Mouse (Mus musculus) ES-Bruce4 (cell line): ENCODE measurements around the gene Maea. TPM values are rescaled to one million over a fixed set of nuclear protein-coding genes. Genes with fewer than 3 reads are reported as not detected.

Experiments
- H3K27ac ChIP-seq: 2 replicates; pipeline ENCODE4 v1.5.1; 2012; ENCODE audit warnings: low read length, inconsistent platforms; ENCODE audit not compliant: insufficient read depth
- H3K27me3 ChIP-seq: 2 replicates; pipeline ENCODE4 v1.6.1; 2012; ENCODE audit warnings: mild to moderate bottlenecking, low read length, inconsistent platforms; ENCODE audit not compliant: control insufficient read depth, poor library complexity, insufficient read depth, severe bottlenecking
- H3K36me3 ChIP-seq: 2 replicates; pipeline ENCODE4 v1.6.1; 2012; ENCODE audit warnings: inconsistent platforms, mild to moderate bottlenecking, low read length, moderate library complexity; ENCODE audit not compliant: control insufficient read depth, poor library complexity, insufficient read depth, severe bottlenecking
- H3K4me1 ChIP-seq: one replicate; pipeline ENCODE4 v1.8.1; 2011; ENCODE audit warnings: low read length; ENCODE audit not compliant: control insufficient read depth, insufficient read depth
- H3K4me3 ChIP-seq: 2 replicates; pipeline ENCODE4 v1.5.1; 2011; ENCODE audit warnings: low read depth, mild to moderate bottlenecking, low read length
- H3K9ac ChIP-seq: 2 replicates; pipeline ENCODE4 v1.6.1; 2012; ENCODE audit warnings: low read depth, mild to moderate bottlenecking, inconsistent platforms; ENCODE audit not compliant: poor library complexity, severe bottlenecking
- H3K9me3 ChIP-seq: replicated peaks from 2 replicates; pipeline ENCODE4 v1.6.1; 2012; ENCODE audit warnings: mild to moderate bottlenecking, low read length, inconsistent platforms; ENCODE audit not compliant: control insufficient read depth, poor library complexity, insufficient read depth, severe bottlenecking
- CTCF ChIP-seq: IDR thresholded peaks from one replicate; pipeline ENCODE4 v1.8.1; 2011; ENCODE audit warnings: low read depth, low read length
- EP300 ChIP-seq: IDR thresholded peaks from 2 replicates; pipeline ENCODE4 v1.6.1; 2011; ENCODE audit warnings: low read depth, low read length; ENCODE audit not compliant: insufficient read depth
- POLR2A ChIP-seq: IDR thresholded peaks from one replicate; pipeline ENCODE4 v1.8.1; 2011; ENCODE audit warnings: low read length; ENCODE audit not compliant: insufficient read depth
- polyA plus RNA-seq: library from polyadenylated mRNA; stranded (reverse); fragments of >200 nt; gene quantifications from 2 replicates; pipeline ENCODE4 v1.2.4, GENCODE M21; 2011; ENCODE audit warnings: low read depth; ENCODE audit not compliant: missing spikeins, insufficient read depth, insufficient read length

The Maea gene
- polyA plus RNA-seq = 90.5 and 96.8 TPM in 2 replicates

DNA sequence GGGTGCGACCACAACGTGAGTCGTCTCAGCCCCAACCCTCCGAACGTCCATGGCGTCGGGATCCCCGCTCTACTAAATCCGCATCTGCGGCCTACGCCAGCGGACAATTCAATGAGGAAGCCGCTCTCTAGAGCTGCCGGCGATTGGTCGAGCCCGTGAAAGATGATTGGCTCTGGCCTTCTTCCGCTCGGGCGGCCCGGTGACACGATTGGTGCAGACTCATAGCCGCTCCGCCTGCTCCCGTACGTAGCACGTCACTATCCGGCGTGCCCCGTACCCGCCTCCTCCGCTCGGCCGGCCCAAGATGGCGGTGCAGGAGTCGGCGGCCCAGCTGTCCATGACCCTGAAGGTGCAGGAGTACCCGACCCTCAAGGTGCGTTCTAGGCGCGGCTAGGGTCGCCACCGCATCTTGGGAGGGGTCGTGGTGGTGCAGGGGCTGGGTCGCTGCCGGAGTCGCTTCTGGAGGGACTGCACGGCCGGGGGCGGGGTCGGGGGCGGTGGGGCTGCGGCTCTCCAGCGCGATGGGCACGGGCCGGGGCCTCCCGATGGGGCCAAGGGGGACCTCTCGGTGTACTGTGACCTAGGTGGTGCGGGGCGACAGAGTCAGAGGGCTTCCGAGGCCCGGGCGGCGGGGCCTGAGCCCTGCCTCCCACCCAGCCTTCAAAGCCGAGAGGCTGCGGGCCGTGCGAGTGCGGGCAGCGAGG, at the start of gene Maea:
TSS of gene Maea (plus strand) at position 237 of the 704 bp plus-strand sequence.
- H3K9ac ChIP-seq = peak within 1 kb of the TSS; percentile 92
- no peaks in the 10 kb centered on the region for H3K4me1 ChIP-seq
- H3K27me3 ChIP-seq = no peaks in the 10 kb centered on the region
- H3K9me3 ChIP-seq = peaks cover 20% of the 10 kb centered on the region
- no peak for TF ChIP-seq EP300
- peak; percentile 15 for TF ChIP-seq POLR2A
- no peak for TF ChIP-seq CTCF
- no peaks in the 10 kb centered on the region; the same call in none of the 2 replicates for H3K36me3 ChIP-seq
- H3K27ac ChIP-seq = peak within 1 kb of the TSS; percentile 66
- peak within 1 kb of the TSS; percentile 92 for H3K4me3 ChIP-seq

DNA sequence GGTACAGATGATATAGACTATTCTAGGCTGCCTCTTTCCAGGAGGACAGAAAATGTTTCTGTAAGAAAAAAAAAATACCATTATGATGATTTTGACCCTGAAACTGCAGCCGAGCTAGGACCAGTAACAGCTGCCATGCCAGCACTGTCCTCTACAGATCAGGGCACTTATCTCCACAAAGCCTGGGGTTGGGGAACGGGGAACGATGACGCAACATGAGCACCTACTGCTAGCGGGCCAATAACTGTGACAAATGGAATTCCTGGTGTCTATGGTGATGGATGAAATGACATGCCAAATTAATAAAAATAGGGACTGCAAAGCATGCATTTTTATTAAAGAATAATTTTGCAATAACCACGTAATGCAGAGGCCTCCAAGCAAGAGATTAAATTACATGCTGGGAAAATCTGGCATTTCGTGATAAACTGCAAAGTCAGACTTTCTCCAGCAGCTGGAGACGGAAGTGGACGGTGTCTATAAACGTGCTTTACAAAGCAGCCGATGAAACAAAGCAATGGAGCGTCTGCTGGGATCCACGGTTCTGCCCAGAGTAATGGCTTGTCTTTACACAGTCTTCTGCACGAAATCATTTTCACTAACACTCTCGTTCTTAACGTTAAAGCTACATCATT, 41.4 kb upstream of the Maea start:
- Histone ChIP-seq H3K27ac (no peak overlapping the region), H3K27me3 (no peaks in the 10 kb centered on the region; the same call in 1 of the 2 replicates), H3K4me1 (no peaks in the 10 kb centered on the region), H3K9me3 (no peaks in the 10 kb centered on the region), H3K36me3 (no peaks in the 10 kb centered on the region), H3K9ac (no peak overlapping the region), H3K4me3 (no peak overlapping the region)
- TF ChIP-seq EP300 = no peak

GRCm38 (mm10) chr5:33297164-33297563, 38.1 kb upstream of the Maea start:
- TF ChIP-seq CTCF (peak; percentile 56), EP300 (no peak), POLR2A (no peak)
- H3K27ac ChIP-seq = no peak overlapping the region
- no peaks in the 10 kb centered on the region for H3K36me3 ChIP-seq
- H3K9me3 ChIP-seq = no peaks in the 10 kb centered on the region
- H3K4me1 ChIP-seq = no peaks in the 10 kb centered on the region
- H3K9ac ChIP-seq = no peak overlapping the region
- H3K27me3 ChIP-seq = no peaks in the 10 kb centered on the region; the same call in 1 of the 2 replicates
- no peak overlapping the region for H3K4me3 ChIP-seq

DNA sequence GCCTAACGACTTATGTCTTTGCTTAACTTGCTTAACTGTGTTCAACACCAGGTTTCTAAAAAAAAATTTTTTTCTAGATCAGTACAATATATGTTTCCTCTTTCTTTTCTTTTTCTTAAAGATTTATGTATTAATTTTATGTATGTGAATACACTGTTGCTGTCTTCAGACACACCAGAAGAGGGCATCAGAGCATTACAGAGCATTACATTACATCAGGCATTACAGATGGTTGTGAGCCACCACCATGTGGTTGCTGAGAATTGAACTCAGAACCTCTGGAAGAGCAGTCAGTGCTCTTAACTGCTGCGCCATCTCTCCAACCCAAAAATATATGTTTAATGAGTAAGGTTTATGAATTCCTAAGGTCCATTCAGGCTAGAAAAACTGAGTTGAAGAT, 33.5 kb upstream of the Maea start:
- Histone ChIP-seq H3K27ac (no peak overlapping the region), H3K4me3 (no peak overlapping the region), H3K36me3 (no peaks in the 10 kb centered on the region), H3K9ac (no peak overlapping the region), H3K27me3 (no peaks in the 10 kb centered on the region), H3K9me3 (no peaks in the 10 kb centered on the region), H3K4me1 (no peaks in the 10 kb centered on the region)
- TF ChIP-seq POLR2A = no peak
- TF ChIP-seq EP300 = no peak
- no peak for TF ChIP-seq CTCF

GRCm38 (mm10) chr5:33310704-33311462, 24.4 kb upstream of the Maea start:
- no peaks in the 10 kb centered on the region for H3K27me3 ChIP-seq
- no peak overlapping the region for H3K4me3 ChIP-seq
- H3K4me1 ChIP-seq = no peaks in the 10 kb centered on the region
- H3K36me3 ChIP-seq = no peaks in the 10 kb centered on the region
- TF ChIP-seq POLR2A (peak; percentile 44), CTCF (no peak), EP300 (no peak)
- no peak overlapping the region for H3K9ac ChIP-seq
- H3K9me3 ChIP-seq = no peaks in the 10 kb centered on the region
- no peak overlapping the region for H3K27ac ChIP-seq
